Comparison of ENCODE assay signal across 17 mouse cellular contexts in genomic region chr6:17634992-17635391, GRCm38 (mm10). TPM values are rescaled to one million over a fixed set of nuclear protein-coding genes. Genes with fewer than 3 reads are reported as not detected.
DNase-seq lines count a peak whose midpoint lies in the region; ATAC-seq and TF ChIP-seq lines count a peak whose summit lies in the region.
"Had no signal": no experiment of that assay in that cellular context is flagged by ENCODE, and none has a peak within 500 bp of the region (broad histone marks: within the 10 kb centered on the region; RNA-seq: fewer than 3 reads in every experiment).

No protein-coding gene starts in this region.

- no peak for TF ChIP-seq CTCF in lung, postnatal 0 days (IDR thresholded peaks at IDR 0.05)

- no peak overlapping the region for H3ac ChIP-seq in myocyte (ENCODE audit: control insufficient read depth, insufficient read length)

- H3K4me3 ChIP-seq in lung, postnatal 0 days (ENCODE audit: low read depth, low read length): no peak overlapping the region
- H3K4me3 ChIP-seq in liver, embryonic 13.5 days (replicated peaks): no peak overlapping the region
- no peak overlapping the region for H3K4me3 ChIP-seq in myocyte
- H3K4me3 ChIP-seq: erythroblast, embryonic 14.5 days; forebrain, embryonic 15.5 days; heart, embryonic 10.5 days had no signal

- H3K36me3 ChIP-seq in lung, postnatal 0 days (ENCODE audit: insufficient read depth, low read length): no peaks in the 10 kb centered on the region
- 0 out of 2 replicates have a peak, but pooled peaks cover under 1% of the 10 kb centered on the region for H3K36me3 ChIP-seq in liver, embryonic 13.5 days
- H3K36me3 ChIP-seq in myocyte (ENCODE audit: control insufficient read depth, insufficient read depth): no peaks in the 10 kb centered on the region
- H3K36me3 ChIP-seq: forebrain, embryonic 15.5 days; heart, embryonic 10.5 days had no signal

- no peaks in the 10 kb centered on the region for H3K27me3 ChIP-seq in lung, postnatal 0 days (replicated peaks; ENCODE audit: insufficient read depth, low read length)
- no peaks in the 10 kb centered on the region for H3K27me3 ChIP-seq in liver, embryonic 13.5 days
- no peaks in the 10 kb centered on the region for H3K27me3 ChIP-seq in myocyte (ENCODE audit: control insufficient read depth, insufficient read depth, insufficient read length)
- H3K27me3 ChIP-seq: forebrain, embryonic 15.5 days had no signal

- ATAC-seq in CD4-positive, CD25-positive, alpha-beta regulatory T cell, adult 4 months: no peak
- ATAC-seq in lung, postnatal 0 days: no peak
- no peak for ATAC-seq in liver, embryonic 13.5 days (ENCODE audit: low read depth)
- ATAC-seq: forebrain, embryonic 15.5 days had no signal

- peak; percentile 17 for DNase-seq in CD4-positive, CD25-positive, alpha-beta regulatory T cell, adult 2 months (ENCODE audit: low read depth, low spot score)
- peak; percentile 24 for DNase-seq in lung, postnatal 0 days (ENCODE audit: low spot score)
- no peak for DNase-seq in lung, postnatal 36 days
- no peak for DNase-seq in liver, embryonic 13.5 days
- no peak for DNase-seq in adrenal gland, adult (ENCODE audit: inconsistent age in 2 of 2, low spot score in 1 of 2)
- no peak for DNase-seq in spleen, postnatal 36 days (ENCODE audit: low spot score in 2 of 2)
- DNase-seq: adrenal gland, postnatal 10 days; cerebellum, adult 8-10 months; embryo, embryonic 11 days; gastrocnemius, postnatal 10 days; retina, postnatal 1 day had no signal

- H3K79me2 ChIP-seq in myocyte (ENCODE audit: control insufficient read depth, insufficient read depth): peaks cover 26% of the 10 kb centered on the region

- no peak for TF ChIP-seq POLR2A in myocyte (IDR thresholded peaks at IDR 0.05; ENCODE audit: insufficient read length, low read depth)

- H3K9me3 ChIP-seq in lung, postnatal 0 days (ENCODE audit: low read length): no peaks in the 10 kb centered on the region
- H3K9me3 ChIP-seq in liver, embryonic 13.5 days (replicated peaks): no peaks in the 10 kb centered on the region
- H3K9me3 ChIP-seq: forebrain, embryonic 15.5 days; heart, embryonic 10.5 days had no signal

- H3K4me2 ChIP-seq in lung, postnatal 0 days (replicated peaks; ENCODE audit: low read depth, low read length): no peak overlapping the region
- peak overlapping the region; percentile 13 for H3K4me2 ChIP-seq in liver, embryonic 13.5 days
- no peak overlapping the region for H3K4me2 ChIP-seq in myocyte (ENCODE audit: low read depth)
- H3K4me2 ChIP-seq: forebrain, embryonic 15.5 days had no signal

- 69% methylated on average over 3 of the region's 3 CpGs for WGBS in lung, postnatal 0 days
- 61% methylated on average over 3 of the region's 3 CpGs for WGBS in liver, embryonic 13.5 days (ENCODE audit: insufficient replicate concordance)

- no peak overlapping the region for H3K27ac ChIP-seq in lung, postnatal 0 days (ENCODE audit: low read length)
- peak overlapping the region; percentile 47; the same call in 1 of the 2 replicates for H3K27ac ChIP-seq in liver, embryonic 13.5 days
- H3K27ac ChIP-seq: forebrain, embryonic 15.5 days; stomach, postnatal 0 days had no signal

- no peak for TF ChIP-seq EP300 in lung, postnatal 0 days (IDR thresholded peaks at IDR 0.05)

- H3K4me1 ChIP-seq in lung, postnatal 0 days (ENCODE audit: insufficient read depth, low read depth, low read length): peaks cover 5% of the 10 kb centered on the region; the same call in 1 of the 2 replicates
- H3K4me1 ChIP-seq in liver, embryonic 13.5 days (replicated peaks): peaks cover 34% of the 10 kb centered on the region

- H3K9ac ChIP-seq in lung, postnatal 0 days (replicated peaks; ENCODE audit: low read depth): no peak overlapping the region
- no peak overlapping the region for H3K9ac ChIP-seq in liver, embryonic 13.5 days
- H3K9ac ChIP-seq: forebrain, embryonic 15.5 days had no signal

TF ChIP-seq in myocyte, 11 proteins besides CTCF, POLR2A, EP300 and RAD21:
- TF ChIP-seq TCF12 (IDR thresholded peaks at IDR 0.05; ENCODE audit: insufficient read depth, poor library complexity, severe bottlenecking) (no peak), CEBPB (IDR thresholded peaks at IDR 0.05; ENCODE audit: insufficient read depth, poor library complexity, severe bottlenecking) (peak; percentile 68)
TF ChIP-seq in myocyte: peak in this region for 1.

RNA-seq across cellular contexts. Expression of gene Capza2, which starts 1.0 kb away (rescaled TPM):
- 100 to 1,000 TPM; 291 to 322 TPM for polyA plus RNA-seq in CD4-positive, CD25-positive, alpha-beta regulatory T cell, adult 4 months (2017; shearing (Covaris generic))
- polyA plus RNA-seq in lung, postnatal 0 days (2015; fragmentation: Nextera tagmentation; extraction: Ambion mirVana): 198 and 202 TPM in 2 replicates
- polyA plus RNA-seq in liver, embryonic 13.5 days (2015; fragmentation: Nextera tagmentation; extraction: Ambion mirVana): 97.5 and 121 TPM in 2 replicates
- 66.3 TPM for polyA plus RNA-seq in myocyte (2012; fragmentation: generic; extraction: Trizol)

RNA-seq across cellular contexts. Expression of gene St7, which starts 57.7 kb away (rescaled TPM):
- polyA plus RNA-seq in CD4-positive, CD25-positive, alpha-beta regulatory T cell, adult 4 months (2017; shearing (Covaris generic)): 1 to 10 TPM; 1.5 to 2.6 TPM
- polyA plus RNA-seq in lung, postnatal 0 days (2015; fragmentation: Nextera tagmentation; extraction: Ambion mirVana): 23.7 and 24.5 TPM in 2 replicates
- polyA plus RNA-seq in liver, embryonic 13.5 days (2015; fragmentation: Nextera tagmentation; extraction: Ambion mirVana): 11.0 and 11.8 TPM in 2 replicates
- 8.4 TPM for polyA plus RNA-seq in myocyte (2012; fragmentation: generic; extraction: Trizol)

Comparison
In these comparisons a context has a peak if more than half of its experiments do, and no peak if none do; other contexts are left out.
1. DNase-seq: peak in CD4-positive, CD25-positive, alpha-beta regulatory T cell, adult 2 months (single experiment) and lung, postnatal 0 days (single experiment); none in lung, postnatal 36 days (single experiment), liver, embryonic 13.5 days (single experiment), adrenal gland, adult (0 of 2) and spleen, postnatal 36 days (0 of 2).